Mouse (Mus musculus): ENCODE results near the gene Ndufaf2. TPM values are rescaled to one million over a fixed set of nuclear protein-coding genes. Genes with fewer than 3 reads are reported as not detected.
A peak's percentile ranks its signal among the peaks of the same experiment; 100 is the strongest.

The Ndufaf2 gene
- polyA plus RNA-seq, 1 experiment, result 0.84 TPM

DNA sequence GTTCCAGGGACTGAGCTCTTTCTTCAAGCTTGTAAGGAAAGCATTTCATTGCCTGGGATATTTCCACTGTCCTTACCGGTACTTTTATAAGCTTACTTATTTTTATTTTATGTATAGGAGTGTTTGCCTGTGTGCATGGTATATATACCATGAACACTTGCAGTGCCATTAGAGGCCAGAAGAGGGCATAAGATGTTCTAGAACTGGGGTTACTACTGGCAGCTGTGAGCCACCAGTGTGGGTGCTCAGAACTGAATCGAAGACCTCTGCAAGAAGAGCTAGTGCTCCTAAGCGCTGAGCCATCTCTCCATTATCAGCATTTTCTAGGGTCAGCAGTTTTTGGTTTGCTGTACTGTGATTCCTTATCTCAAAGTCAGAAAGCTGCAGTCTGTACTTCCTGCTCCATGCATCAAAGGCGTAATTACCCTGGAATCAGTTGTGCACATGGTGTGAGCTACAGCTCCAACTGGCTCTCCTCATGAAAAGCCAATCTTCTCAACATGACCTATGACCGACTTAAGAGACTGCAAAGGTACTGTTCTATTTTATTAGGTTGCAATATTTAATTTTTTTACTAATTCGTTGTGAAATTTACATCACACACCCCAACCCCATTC, 175.1 kb downstream of the Ndufaf2 start:
- Histone ChIP-seq H3K27ac (ENCODE audit: insufficient read depth, low read depth, low read length) (no peak overlapping the region), H3K27me3 (ENCODE audit: control insufficient read depth, insufficient read depth, low read length) (no peaks in the 10 kb centered on the region), H3K4me1 (ENCODE audit: control insufficient read depth, insufficient read depth, insufficient read length, low read length) (no peaks in the 10 kb centered on the region), H3K4me3 (ENCODE audit: low read depth, low read length) (no peak overlapping the region), H3K36me3 (ENCODE audit: control insufficient read depth, insufficient read depth, low read length) (no peaks in the 10 kb centered on the region)
- TF ChIP-seq CTCF (IDR thresholded peaks at IDR 0.05; ENCODE audit: extremely low read depth, insufficient read length, insufficient replicate concordance, low read depth, low read length), result peak; percentile 16; the same call in 1 of the 2 replicates
- no peak for TF ChIP-seq POLR2A (IDR thresholded peaks at IDR 0.05; ENCODE audit: low read depth, low read length)
- WGBS, result 73% methylated on average over 6 of the region's 6 CpGs

DNA sequence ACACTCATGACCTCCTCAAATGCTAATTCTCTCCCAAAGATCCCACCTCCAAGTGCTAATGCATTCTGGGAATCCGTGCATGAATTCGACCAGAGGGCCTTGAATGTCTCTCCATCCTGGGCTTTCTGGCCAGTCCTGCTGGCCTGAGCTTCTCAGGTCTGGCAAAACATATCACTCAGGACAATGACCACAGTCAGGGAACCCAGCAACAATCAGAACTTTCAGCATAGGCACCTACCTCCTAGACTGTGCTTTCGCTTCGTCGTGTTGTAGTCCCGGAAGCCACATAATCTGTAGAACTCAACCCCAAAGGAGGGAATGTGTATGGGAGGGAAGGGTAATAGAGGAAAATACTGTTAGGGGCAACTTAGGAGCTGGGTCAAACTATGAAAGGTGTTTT, 179.0 kb downstream of the Ndufaf2 start:
- WGBS, result 94% methylated on average over 6 of the region's 6 CpGs
- H3K4me1 ChIP-seq (ENCODE audit: control insufficient read depth, insufficient read depth, insufficient read length, low read length), result no peaks in the 10 kb centered on the region
- H3K36me3 ChIP-seq (ENCODE audit: control insufficient read depth, insufficient read depth, low read length), result no peaks in the 10 kb centered on the region
- H3K27me3 ChIP-seq (ENCODE audit: control insufficient read depth, insufficient read depth, low read length), result no peaks in the 10 kb centered on the region
- H3K27ac ChIP-seq (ENCODE audit: insufficient read depth, low read depth, low read length), result no peak overlapping the region
- no peak overlapping the region for H3K4me3 ChIP-seq (ENCODE audit: low read depth, low read length)
- no peak for TF ChIP-seq CTCF (IDR thresholded peaks at IDR 0.05; ENCODE audit: extremely low read depth, insufficient read length, insufficient replicate concordance, low read depth, low read length)
- TF ChIP-seq POLR2A (IDR thresholded peaks at IDR 0.05; ENCODE audit: low read depth, low read length), result no peak

DNA sequence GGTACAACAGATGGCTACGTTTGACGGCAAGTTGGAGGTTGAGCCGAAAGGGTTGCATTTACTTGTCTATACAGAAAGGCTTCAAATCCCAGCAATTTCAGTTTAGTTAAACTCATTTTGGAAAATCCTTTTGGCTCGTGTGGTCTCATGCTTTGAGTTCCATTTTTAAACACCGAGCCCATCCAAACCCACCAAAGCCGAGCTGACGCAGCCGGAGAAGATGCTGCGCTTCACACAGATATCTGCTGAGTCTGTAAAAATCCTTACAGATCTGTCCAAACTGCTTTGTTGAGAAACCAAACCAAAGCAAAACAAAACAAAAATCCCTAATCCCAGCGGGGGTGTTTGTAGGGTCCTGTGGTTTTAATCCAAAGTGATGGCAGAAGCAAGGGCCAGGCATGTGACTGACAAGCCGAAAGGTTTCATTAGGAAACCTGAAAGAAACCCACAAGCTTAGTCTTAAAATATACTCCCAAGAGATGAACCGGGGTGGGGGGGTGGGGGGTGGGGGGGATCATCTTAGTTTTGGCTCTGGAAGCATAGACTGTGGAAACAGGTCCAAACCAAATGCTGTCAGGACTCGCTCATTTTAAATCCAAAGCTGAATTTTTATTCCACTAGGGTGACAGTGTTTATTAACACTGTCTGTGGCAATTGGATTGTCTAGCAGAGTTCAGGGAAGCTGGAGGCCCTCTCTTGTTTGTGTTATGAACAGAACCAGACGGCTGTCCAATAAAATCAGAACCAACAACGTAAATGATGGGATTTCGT, 181.4 kb downstream of the Ndufaf2 start:
- 90% methylated on average over 16 of the region's 16 CpGs for WGBS

DNA sequence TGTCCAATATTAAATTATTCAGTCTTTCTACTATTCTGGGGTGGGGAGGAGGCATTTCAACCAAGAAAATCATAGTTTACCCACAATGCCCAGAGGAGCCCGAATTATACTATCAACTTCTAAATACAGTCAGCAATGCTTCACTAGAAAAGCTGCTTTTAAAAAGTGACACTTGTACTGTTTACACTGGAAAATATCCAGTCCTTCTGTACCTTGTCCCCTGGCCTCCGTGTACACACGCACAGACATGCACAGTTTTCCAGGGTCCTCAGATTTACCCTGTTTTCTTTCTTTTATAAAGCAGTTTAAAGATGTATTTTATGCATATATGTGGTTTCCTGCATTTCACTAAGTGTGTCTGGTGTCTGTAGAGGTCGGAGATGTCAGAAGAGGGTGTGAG, 186.0 kb downstream of the Ndufaf2 start:
- WGBS, result 37% methylated on average over 4 of the region's 4 CpGs
- Histone ChIP-seq H3K4me1 (ENCODE audit: control insufficient read depth, insufficient read depth, insufficient read length, low read length) (no peaks in the 10 kb centered on the region), H3K36me3 (ENCODE audit: control insufficient read depth, insufficient read depth, low read length) (no peaks in the 10 kb centered on the region), H3K27me3 (ENCODE audit: control insufficient read depth, insufficient read depth, low read length) (no peaks in the 10 kb centered on the region), H3K4me3 (ENCODE audit: low read depth, low read length) (no peak overlapping the region), H3K27ac (ENCODE audit: insufficient read depth, low read depth, low read length) (no peak overlapping the region)
- TF ChIP-seq CTCF (IDR thresholded peaks at IDR 0.05; ENCODE audit: extremely low read depth, insufficient read length, insufficient replicate concordance, low read depth, low read length) (no peak), POLR2A (IDR thresholded peaks at IDR 0.05; ENCODE audit: low read depth, low read length) (no peak)

More for the DNA sequence above, 181.4 kb downstream of the Ndufaf2 start:
- Histone ChIP-seq H3K4me1 (ENCODE audit: control insufficient read depth, insufficient read depth, insufficient read length, low read length) (no peaks in the 10 kb centered on the region), H3K27ac (ENCODE audit: insufficient read depth, low read depth, low read length) (no peak overlapping the region), H3K36me3 (ENCODE audit: control insufficient read depth, insufficient read depth, low read length) (no peaks in the 10 kb centered on the region), H3K27me3 (ENCODE audit: control insufficient read depth, insufficient read depth, low read length) (no peaks in the 10 kb centered on the region), H3K4me3 (ENCODE audit: low read depth, low read length) (no peak overlapping the region)
- TF ChIP-seq POLR2A (IDR thresholded peaks at IDR 0.05; ENCODE audit: low read depth, low read length) (no peak), CTCF (IDR thresholded peaks at IDR 0.05; ENCODE audit: extremely low read depth, insufficient read length, insufficient replicate concordance, low read depth, low read length) (no peak)

DNA sequence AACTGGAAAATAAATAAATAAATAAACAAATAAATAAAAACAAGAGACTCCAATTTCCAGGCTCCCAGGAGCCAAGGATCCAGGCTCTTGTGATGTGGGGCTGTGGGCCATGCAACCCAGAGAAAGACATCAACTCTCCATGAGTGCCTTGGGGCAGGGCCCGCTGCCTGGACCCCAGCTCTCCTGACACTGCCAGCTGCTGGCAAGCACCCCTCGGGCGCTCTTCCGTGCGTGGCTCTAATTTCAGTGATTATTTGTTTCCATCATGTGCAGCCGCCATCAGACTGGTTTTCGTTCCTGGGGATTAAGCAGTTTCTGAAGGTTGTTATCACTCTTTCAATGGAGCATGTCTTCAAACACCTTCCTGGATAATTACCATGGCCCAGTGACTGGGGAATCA, 186.6 kb downstream of the Ndufaf2 start:
- Histone ChIP-seq H3K27ac (ENCODE audit: insufficient read depth, low read depth, low read length) (no peak overlapping the region), H3K36me3 (ENCODE audit: control insufficient read depth, insufficient read depth, low read length) (no peaks in the 10 kb centered on the region), H3K27me3 (ENCODE audit: control insufficient read depth, insufficient read depth, low read length) (no peaks in the 10 kb centered on the region), H3K4me1 (ENCODE audit: control insufficient read depth, insufficient read depth, insufficient read length, low read length) (no peaks in the 10 kb centered on the region), H3K4me3 (ENCODE audit: low read depth, low read length) (no peak overlapping the region)
- 82% methylated on average over 7 of the region's 7 CpGs for WGBS
- TF ChIP-seq POLR2A (IDR thresholded peaks at IDR 0.05; ENCODE audit: low read depth, low read length) (no peak), CTCF (IDR thresholded peaks at IDR 0.05; ENCODE audit: extremely low read depth, insufficient read length, insufficient replicate concordance, low read depth, low read length) (no peak)

DNA sequence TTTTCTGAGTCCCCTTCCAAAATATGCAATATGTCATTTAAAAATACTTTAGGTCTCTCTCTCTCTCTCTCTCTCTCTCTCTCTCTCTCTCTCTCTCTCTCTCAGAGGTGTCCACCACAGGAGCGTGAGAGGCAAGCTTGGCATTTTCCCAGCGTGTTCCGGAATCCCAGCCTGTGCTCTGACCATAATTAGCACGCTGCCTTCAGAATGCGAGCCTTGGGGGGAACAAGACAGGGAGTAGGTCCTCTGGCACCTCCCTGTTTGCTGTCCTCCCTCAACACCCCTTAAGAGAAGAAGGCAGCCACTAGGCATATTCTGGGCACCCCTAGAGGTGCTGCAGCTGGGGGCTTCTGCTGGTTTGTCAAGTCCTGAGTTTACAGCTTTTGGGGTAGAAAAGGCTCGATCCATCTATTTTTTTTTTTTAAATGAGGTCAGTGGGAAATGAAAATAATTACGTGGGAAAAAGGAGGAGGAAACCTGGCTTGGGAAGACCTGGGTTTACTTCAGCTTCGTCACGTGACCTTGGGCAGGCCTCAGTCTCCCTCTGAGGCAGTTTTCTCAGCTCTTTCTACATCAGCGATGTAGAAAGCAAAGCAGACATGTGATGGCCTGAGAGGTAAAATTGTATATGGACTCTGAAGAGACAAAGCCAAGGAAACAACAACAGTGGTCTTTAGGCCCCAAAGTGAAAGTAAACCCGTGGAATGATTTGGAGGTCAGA, 187.8 kb downstream of the Ndufaf2 start:
- H3K27ac ChIP-seq (ENCODE audit: insufficient read depth, low read depth, low read length), result no peak overlapping the region
- no peak for TF ChIP-seq POLR2A (IDR thresholded peaks at IDR 0.05; ENCODE audit: low read depth, low read length)
- TF ChIP-seq CTCF (IDR thresholded peaks at IDR 0.05; ENCODE audit: extremely low read depth, insufficient read length, insufficient replicate concordance, low read depth, low read length), result no peak
- no peaks in the 10 kb centered on the region for H3K27me3 ChIP-seq (ENCODE audit: control insufficient read depth, insufficient read depth, low read length)
- no peak overlapping the region for H3K4me3 ChIP-seq (ENCODE audit: low read depth, low read length)
- H3K36me3 ChIP-seq (ENCODE audit: control insufficient read depth, insufficient read depth, low read length), result no peaks in the 10 kb centered on the region
- no peaks in the 10 kb centered on the region for H3K4me1 ChIP-seq (ENCODE audit: control insufficient read depth, insufficient read depth, insufficient read length, low read length)
- WGBS, result 78% methylated on average over 11 of the region's 11 CpGs

DNA sequence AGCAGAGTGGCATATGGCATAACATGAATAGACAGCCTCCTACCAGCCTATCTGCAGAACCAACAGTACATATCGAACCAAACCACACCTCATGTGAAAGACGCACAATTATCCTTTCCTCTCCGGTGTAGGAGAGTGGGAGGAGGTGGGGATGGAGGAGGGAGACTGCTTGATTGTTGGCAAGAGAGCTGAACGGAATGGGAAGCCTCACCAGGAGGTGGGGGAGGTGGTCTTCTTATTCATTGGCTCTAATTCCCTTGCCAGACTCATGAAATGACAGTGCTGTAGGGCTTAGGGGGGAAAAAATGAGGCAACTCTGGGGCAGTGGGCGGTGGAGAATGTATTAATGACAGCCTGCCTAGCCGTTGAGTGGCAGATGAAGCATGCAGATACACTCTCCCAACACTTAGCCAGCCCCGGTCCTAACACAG, 188.4 kb downstream of the Ndufaf2 start:
- Histone ChIP-seq H3K36me3 (ENCODE audit: control insufficient read depth, insufficient read depth, low read length) (no peaks in the 10 kb centered on the region), H3K27ac (ENCODE audit: insufficient read depth, low read depth, low read length) (no peak overlapping the region), H3K4me3 (ENCODE audit: low read depth, low read length) (no peak overlapping the region), H3K27me3 (ENCODE audit: control insufficient read depth, insufficient read depth, low read length) (no peaks in the 10 kb centered on the region), H3K4me1 (ENCODE audit: control insufficient read depth, insufficient read depth, insufficient read length, low read length) (no peaks in the 10 kb centered on the region)
- WGBS, result 72% methylated on average over 7 of the region's 7 CpGs
- TF ChIP-seq POLR2A (IDR thresholded peaks at IDR 0.05; ENCODE audit: low read depth, low read length) (no peak), CTCF (IDR thresholded peaks at IDR 0.05; ENCODE audit: extremely low read depth, insufficient read length, insufficient replicate concordance, low read depth, low read length) (no peak)

Data from small intestine, adult 2 months (tissue).